Mouse (Mus musculus) cerebellum, adult 9-10 months (tissue): ENCODE results near the gene Suco.

Source experiments
- DNase-seq: peaks from one replicate; pipeline ENCODE4 v3.0.0; 2022

Suco gene

DNA sequence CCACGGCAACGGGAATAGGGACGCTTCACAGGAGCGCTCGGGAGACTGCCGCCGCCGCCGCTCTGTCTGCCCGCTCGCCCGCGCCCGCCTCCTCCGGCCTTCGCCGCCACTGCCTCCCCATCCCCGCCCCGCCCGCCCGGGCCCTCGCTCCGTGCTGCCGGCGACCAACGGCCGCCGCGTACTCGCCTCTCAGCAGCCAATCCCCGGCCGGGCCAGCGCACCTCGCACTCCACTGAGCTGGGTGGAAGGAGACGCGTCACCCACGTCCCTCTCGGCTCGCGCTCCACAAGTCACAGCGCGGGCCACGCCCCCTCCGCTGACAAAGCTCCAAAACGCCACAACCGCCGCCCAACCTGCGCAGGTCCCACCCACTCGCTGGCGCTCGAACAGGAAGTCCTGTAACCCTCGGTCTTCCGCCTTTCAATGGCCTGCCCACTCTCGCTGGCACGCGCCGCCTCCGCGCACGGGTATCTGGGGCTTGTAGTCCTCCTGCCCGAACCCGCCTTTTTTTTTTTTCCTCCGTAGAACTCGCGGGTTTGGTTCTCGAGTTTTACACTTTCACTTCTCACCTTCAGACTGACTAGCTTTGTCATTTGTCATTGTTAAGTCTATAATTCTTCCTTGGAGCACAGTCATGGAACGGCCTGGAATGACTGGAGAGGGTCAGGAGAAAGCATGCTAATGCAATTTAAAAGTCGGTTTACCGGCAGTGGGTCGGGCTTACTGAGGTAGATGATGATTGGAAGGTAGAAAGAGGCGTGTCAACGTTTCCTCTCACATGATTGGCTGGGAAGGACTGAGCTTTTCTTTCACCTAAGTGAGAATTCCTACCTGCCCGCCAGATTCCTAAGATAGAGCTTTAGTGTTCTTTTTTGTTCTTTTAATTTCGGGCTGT is at the start of gene Suco:
Suco (minus strand) TSS at position 130 of the 895 bp plus-strand sequence.
- peak; percentile 100 for DNase-seq

DNA sequence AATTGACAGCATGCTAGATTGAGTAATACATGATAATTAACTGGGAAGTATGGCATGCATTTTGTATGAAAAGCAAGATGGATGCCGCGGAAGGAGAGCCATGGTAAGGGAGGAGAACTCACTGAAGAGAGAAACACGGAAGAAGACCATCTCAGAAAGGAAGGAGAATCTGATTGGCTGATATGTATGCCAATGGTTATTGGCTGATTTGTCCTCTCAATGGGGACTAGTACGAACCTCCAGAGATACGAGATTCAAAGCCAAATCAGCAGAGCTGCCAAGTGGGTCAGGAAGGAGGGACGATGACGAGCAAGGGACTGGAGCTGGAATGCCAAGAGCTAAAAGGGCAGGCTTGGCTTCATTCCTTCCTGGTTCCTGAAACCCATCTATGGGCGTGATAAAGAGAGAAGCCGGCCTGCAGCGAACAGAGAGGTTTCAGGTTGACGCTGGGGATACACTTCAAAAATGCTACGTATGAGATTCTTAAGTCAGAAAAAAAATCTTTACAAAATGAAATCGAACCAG is 48.9 kb upstream of the Suco start:
- DNase-seq: peak; percentile 50

DNA sequence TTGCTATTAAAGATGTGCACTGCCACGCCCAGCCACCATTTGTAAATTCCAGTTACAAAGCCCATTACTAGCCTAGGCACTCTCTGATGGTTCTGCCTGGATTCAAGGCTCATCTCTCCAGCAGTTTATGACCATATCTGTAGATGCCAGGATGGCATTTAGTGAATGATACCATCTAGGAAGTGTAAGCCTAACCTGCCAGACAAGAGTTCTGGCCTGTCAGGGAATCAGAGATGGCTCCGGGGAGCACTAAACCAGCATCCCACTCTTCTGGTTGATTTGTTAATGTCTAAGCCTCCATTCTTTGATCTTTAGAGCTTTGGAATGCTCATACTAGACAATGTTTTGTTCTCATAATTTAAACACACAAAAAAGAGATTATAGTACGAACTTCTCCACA is 47.8 kb upstream of the Suco start:
- no peak for DNase-seq

DNA sequence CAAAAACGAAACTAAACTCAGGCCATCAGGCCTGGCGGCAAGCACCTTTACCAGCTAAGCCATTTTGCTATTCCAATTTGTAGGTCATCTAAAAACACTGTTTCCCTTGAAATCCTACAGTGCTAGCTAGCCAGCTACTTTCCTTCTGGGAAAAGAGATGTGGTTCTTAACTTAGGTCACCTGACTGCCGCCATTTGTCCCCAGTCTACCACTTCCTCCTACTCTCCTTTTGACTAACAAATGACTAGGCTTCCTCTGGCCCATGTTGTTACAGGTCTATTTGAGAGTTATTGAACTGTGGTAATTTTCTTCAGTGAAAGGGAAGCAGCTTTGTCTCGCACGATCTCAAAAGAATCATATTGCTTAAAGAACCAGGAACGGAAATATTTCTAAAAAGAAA is 45.4 kb upstream of the Suco start:
- DNase-seq: no peak

DNA sequence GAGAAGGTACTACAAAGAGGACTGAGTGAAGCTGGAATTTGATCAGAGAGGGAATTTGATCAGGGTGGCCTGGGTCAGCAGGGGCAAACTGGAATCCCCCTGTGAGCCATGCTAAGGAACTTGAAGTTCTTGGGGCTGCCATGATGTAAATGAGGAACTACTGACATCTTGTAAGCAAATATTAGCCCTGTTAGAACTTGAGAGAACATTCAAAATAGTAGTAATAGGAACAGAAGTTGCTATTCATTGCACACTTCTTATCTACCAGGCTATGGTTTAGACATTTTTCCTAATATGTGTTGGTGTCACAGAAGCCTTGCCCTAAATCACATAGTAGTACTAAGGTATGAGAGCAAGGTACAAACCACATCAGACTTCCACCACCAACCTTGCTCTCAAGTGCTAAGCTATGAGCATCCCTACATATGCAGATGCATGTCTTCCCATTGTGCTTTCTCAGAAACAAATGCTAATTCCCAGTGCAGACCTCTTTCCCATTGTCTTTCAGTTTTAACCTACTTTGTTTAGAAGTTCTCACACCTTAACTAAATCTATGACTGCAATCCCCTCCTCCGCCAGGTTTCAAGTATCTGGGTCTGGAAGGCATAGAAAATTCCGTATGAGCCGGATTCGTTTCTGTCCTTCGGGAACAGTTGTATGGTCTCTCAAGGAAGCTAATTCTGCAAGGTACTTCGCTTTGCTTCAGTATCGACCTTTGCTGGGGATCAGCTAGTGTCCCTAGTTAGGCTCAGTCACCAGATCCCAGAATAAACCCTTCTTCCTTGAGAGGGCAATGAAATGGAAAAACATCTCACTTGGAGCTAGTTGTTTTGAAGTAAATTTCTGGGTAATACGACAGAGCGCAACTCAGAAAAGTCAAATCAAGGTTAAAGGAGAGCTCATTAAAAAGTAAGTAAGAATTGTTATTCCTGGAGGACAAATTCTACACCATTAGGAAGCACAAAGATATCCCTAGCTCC is 44.3 kb upstream of the Suco start:
- no peak for DNase-seq

DNA sequence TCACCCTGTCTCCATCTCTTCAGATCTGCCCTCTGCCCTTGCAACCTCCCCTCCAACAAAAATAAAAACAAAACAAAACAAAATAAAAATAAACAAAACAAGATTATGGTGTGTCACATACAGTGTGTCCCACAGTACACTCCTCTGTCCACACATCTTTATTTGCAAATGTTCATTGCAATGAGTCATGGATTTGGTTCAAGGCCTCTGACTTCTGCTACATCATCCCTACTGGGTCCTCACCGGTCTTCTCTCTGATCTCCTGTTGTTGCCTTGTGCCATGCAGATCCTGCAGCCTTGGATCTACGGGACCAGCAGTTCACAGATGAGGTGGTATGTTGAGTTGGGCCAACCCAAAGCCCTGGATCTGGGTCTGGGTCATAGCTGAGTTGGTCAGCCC is 43.1 kb upstream of the Suco start:
- no peak for DNase-seq

DNA sequence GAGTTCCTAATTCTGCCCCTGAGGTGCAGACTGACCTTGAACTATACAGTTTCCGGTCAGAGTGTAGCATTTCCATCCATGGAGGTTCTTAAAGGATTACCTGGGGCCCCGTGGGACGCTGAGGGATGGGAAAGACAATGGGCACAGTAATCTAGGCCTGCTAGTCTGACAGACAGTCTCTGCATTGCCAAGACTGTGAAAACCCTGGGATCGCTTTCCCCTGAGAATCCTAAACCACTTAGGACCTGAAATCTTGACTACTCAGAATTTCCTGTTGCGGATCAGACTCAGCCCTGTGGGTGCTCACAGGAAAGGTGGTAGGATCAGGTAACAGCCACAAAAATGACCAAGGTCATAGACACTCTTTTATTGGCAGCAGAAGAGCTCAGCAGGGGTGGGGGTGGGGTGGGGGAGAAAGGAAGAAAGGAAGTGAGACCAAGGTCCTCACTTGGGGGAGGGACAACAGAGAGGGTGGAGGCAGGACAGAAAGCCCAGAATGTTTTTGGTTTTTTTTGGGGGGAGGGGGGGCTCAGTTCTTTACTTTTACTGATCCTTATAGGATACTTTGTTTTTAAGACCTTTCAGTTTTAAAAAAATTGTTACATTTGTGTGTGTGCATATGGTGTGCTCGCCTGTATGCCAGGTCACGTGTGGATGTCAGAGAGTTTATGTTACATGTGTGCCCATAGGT is 42.3 kb upstream of the Suco start:
- DNase-seq: no peak

DNA sequence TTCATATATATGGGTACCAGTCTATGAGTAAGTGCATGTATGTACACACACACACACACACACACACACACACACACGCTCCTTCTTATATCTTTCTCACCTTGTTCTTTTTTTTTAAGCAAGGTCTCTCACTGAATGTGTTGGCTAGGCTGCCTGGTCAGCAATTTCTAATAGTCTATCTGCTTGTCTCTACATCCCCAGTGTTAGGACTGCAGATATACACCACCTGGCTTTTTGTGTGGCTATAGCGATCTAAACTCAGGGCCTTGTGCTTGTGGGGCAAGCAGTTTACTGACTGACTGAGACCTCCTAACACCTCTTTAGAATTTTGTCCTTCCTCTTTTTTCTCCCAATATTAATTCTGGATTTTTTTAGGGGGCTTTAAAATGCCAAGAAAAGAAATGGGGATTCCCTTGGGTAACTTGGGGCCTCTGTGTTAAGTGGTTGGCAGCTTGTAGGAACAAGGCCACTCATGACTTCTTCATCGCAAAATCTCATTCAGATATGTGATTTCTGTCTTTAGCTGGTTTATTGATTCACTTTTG is 41.5 kb upstream of the Suco start:
- no peak for DNase-seq

DNA sequence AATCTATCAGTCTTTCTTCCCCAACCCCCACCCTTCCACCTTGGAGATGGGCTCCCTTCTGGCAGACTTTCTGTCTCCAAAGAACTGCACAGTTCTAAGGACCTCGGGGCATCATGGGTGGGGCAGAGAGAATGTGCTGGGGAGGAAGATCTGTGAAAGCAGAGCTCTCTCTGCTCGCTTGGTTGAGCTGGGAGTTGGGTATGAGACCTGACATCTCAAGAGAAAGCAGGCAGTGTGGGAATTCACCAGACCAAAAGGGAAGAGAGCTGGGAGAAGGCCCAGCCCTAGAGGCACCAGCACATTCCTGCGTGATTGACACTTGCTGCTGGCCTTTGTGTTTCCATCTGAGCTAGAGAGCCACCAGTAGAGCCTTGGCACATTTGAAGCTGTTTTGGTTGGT is 39.6 kb upstream of the Suco start:
- DNase-seq: no peak

DNA sequence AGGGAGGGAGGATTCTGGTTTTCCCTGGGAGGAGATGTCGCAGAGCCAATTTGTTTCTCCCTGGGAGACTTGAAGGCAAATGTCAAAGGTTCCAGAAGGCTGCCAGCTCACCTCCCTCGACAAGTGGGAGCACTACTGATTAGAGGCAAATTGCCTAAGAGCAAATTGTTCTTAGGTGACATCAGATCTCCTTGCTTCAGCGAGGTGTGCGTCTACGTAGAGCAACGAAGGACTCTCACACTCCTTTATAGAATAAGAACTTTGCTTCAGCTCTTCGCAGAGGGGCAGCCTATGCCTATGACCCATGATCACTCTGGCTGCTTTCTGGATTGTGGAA is 37.1 kb upstream of the Suco start:
- no peak for DNase-seq

DNA sequence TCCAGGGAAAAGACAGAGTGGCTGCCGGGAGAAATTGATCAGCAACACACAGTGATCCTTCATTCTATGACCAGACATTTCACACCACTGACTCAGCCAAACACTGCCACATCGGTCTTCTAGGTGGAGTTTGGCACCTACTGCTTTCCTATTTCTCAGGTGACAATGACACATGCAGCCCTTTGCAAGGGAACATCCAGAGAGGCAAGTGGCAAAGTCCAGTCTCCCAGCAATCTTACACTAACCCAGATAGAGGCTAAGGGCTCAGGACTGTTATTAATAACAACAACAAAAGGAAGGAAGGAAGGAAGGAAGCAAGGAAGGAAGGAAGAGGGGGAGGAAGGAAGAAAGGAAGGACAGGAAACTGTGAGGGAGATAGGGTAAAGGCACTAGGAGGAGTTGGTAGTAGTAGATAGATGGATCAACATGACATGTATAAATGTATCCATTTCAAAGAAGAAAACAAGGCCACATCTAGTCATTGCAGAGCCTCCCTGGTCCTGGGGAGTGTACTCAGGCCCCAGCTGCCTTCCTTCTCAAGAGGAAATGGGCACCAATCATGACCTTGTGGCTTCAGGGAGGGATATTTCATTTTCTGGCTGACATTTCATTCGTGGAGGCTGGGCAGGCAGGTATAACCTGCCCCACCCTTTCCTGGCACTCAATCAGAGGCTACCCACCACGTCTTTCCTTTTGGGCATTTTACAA is 36.6 kb upstream of the Suco start:
- DNase-seq: no peak

DNA sequence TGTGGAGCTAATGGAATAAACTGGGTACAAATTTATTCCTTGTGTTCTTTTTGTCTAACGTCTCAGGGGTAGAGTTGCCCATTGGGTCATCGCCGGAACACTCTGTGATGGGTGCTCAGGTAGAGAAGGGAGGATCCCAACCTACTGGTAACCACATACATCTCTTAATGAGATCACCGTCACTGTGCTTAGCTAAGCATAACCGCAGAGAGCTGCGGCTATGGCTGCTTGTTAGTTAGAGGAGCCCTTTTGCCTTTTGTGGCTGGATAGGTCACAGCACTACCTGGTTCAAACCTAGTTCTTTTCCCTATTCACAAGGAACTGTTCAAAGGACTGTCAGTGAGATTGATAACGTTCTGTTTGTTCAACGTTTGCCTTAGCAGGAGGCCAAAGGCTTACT is 32.6 kb upstream of the Suco start:
- no peak for DNase-seq

DNA sequence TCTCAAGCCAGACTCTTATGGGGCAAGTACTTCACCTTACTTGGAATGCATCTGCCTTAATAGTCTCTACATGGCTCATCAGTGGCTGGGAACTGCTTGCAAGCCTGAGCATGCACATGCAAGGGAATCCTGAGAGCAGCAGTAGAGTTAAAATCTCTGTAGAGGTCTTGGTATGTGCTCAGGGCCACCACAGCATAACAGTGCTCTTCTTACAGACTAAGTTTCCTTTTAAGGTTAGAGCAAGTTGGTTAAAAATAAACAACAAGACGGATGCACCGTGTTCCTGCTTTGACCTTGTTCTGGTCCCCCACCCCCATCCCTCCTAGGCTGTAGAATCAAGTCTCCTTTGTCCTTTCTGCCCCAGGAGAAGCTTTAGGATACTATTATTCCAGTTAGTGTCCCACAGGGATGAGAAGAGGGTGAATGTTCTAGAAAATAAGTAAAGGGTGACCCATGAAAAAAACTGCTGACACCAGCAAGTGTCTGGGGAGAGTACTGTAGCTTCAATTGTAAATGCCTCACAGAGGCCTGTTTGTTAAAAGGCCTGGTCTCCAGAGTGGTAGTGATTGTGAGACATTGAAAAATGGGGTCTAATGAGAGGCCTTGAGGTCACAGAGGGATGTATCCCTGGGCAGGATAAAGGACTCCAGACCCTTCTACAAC is 31.4 kb upstream of the Suco start:
- DNase-seq: no peak

DNA sequence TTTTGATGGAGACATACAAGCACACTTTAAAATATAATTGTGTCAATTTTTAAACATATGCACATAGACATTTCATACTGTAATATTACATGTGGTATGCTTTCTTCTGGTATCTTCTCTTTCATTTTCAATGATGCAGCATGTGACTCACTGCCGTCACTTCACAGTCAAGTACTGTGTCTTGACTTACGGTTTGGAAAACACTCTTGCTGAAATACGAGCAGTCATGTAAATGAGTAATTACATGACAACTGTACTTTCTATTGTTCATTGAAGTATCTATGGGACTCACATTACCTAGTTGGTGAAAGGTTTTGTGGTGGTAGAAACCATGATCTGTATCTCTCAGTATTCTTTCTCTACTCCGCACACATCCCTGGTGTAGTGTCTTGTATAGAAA is 30.6 kb upstream of the Suco start:
- no peak for DNase-seq

DNA sequence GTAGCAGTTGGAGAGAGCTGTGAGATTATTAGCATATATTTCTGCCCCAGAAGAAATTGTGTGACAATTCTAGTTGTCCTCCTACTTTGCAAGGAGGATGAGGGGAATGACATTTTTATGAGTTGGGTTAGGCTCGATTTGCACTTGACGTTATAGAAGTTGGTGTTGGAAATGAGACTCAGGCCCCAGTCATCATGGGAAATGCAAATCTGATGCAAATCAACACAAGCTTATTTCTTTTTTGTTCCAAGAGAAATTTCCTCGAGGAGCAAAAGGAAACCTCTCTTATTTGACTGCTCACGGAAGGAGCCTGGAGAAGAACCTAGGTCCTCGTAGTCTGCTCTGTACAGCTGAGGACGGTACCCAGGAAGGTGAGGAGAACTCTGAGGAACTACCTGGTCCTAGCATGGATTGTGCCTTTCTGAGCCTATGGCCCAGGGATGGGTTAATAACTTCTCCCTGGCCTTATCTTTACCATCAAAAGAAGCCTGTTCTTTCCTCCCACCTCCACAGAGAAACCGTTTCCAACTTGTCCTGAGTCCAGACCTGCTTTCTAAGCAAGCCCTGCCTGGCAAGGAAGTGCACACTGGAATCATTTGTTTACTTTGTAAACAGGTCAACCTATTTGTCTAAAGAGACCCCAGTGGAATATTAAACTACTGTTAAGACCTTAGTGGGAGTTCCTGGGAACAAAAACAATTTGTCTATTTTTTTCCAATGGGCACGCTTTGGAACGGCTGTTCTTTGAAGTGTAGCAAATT is 26.4 kb upstream of the Suco start:
- no peak for DNase-seq

DNA sequence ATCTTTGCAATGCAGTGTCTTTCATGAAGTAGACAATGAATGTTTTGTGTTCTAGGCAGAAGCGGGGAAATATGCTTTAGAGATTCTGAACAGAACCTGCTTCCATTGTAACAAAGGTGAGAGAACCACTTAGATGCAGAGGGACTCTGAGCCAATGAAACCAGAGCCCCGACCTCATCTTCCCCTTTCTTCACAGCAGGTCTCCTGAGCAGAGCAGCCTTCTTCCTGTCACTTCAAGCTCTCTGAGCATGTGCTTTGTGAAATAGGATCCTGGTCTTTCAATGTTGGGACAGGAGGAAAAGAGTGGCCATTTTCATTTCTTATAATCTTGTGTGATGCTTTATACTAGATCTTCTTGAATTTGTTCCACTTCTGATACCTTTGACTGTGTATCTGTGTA is 23.6 kb upstream of the Suco start:
- no peak for DNase-seq

DNA sequence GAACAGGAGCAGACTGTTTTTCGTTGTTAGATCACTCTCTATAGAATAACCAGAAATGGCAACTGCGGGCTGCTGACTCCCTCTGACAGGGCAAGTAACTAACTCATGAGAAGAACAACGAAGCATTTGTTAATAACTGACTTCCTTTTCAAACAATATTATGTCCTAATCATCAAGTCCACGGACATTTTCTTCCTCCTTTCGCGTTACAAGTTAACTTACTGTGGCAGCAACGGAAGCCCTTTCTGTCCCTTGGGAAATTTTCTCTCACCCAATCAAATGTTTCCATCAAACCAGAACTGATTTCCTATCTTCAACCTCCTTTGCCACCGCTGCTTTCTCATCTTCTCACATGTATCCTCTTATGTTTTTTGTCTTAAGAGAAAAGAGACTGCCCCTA is 20.8 kb upstream of the Suco start:
- no peak for DNase-seq

DNA sequence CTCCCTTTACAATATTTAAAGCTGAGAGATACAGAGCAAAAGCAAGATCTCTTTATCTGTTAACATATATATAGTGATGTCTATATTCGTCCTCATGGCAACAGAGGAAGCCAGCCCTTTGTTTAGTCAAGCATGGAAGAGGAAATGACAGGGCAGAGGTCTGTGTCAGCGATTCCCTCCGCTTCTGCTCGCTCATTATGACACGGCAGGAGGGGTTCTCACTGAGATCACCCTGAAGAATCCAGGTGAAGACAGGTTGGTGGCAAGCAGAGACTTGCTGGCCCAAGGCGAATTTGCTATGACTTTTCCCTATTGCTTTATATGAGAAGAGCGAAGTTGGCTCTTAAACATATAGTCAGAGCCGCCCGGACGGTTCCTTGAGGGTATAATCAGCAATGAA is 19.6 kb upstream of the Suco start:
- DNase-seq: no peak

DNA sequence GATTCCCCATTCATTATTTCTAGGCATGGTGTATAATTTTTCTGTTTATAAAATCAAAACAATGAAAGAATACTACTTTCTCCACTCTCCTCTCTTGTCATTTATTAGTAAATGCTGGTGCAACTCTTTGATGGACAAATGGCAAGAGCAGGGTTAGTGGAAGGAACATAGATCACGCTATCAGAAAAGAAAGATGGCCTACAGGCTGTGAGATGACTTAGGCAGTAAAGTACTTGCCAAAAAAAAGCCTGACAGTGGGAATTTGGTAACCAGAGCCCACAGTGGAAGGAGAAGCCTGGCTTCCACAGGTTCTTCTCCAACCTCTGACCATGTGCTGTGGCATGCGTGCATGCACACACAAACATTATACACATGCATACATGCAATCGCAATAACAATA is 18.5 kb upstream of the Suco start:
- DNase-seq: no peak

DNA sequence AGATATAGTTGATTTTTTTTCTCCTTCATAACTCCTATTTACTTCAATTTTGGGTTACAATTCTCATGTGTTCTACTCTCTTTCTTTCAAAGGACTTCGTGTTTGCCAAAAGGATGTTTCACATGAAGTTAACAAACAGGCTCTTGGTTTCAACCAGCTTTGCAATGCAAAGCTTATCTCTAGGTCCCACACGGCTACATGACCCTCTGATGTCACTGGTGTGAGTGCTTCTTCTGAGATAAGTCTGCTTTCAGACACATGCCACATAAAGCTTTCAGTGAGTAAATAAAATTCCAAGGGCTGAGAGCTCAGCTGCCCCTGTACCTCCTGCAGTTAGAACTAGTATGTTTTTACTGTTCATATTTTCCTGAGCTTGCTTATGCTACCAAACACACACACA is 18.1 kb upstream of the Suco start:
- no peak for DNase-seq

DNA sequence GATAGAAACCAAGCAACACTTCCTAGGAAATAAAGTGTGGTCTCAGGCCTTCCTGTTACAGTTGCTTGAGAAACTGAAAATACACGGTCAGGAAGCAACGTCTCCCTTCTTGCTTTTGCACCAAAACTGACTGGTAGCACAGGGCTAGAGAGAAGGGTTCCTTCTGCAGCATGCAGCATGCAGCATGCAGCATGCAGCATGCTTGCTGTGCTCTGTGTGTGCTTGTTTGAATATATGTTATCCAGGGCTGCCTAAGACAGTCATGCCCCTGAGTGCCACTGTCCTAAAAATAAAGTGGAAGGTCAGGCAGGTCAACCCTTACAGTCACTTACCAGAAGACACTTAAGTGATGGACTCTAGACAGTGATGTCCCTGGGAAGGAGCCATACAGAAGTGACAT is 17.6 kb upstream of the Suco start:
- no peak for DNase-seq
